Mouse (Mus musculus): ENCODE data around the gene Vmn1r83. TPM values are rescaled to one million over a fixed set of nuclear protein-coding genes. Genes with fewer than 3 reads are reported as not detected.

Vmn1r83 gene
- polyA plus RNA-seq (2016; fragmentation: Nextera tagmentation; extraction: Ambion mirVana) = not detected in 2 replicates

DNA sequence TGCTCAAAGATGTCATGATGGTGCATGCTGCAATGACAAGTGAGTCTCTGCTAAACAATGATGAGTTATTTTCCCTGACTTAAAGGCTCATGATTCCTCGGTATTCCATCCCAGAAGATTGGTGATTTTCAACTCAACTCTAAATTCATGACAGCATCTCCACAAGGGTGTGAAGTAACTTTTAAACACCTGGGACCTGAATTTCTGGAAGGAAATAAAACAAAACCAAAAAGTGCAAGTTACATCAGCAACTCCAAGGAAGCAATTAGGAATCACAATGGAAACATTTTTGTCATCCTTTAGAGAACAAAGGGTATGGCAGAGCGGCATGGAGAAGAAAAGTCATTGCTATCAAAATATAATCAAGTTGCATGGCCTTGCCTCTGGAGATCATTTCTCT lies at the start of gene Vmn1r83:
Gene Vmn1r83 (minus strand): TSS at position 101 of the 400 bp plus-strand sequence.
- 85% methylated on average over 2 of the region's 2 CpGs for WGBS
- no peaks in the 10 kb centered on the region for H3K27me3 ChIP-seq (ENCODE audit: poor library complexity, severe bottlenecking)
- DNase-seq (ENCODE audit: extremely low spot score, low spot score) = no peak
- no peaks in the 10 kb centered on the region for H3K4me1 ChIP-seq
- no peaks in the 10 kb centered on the region for H3K36me3 ChIP-seq (replicated peaks)
- peaks cover 31% of the 10 kb centered on the region for H3K9me3 ChIP-seq
- H3K27ac ChIP-seq = no peak within 1 kb of the TSS
- no peak within 1 kb of the TSS for H3K4me3 ChIP-seq

DNA sequence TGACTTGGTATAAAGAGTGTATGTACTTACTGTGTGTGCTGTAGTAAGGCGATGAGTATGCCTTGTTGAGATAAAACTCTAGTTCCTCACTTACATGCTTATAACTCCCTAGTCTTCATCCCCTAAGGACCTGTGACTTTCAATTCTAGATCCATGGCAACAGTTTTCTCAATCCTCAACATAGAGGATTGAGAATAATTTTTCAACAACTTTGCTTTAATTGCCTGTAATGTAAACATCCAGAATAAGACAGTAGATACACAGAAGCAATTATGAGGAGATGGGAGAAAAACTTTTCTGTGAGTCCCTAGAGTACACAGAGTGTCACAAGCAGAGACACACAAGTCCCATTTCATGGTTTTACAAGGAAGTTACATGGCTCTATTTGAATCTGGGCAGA lies 39.9 kb upstream of the Vmn1r83 start, which contains the start of gene Vmn1r84:
Gene Vmn1r84 (minus strand): TSS at position 101 of the 400 bp plus-strand sequence.
- H3K27ac ChIP-seq = no peak within 1 kb of the TSS
- WGBS = 61% methylated on average over 1 of the region's 1 CpGs
- no peak within 1 kb of the TSS for H3K4me3 ChIP-seq
- H3K4me1 ChIP-seq = no peaks in the 10 kb centered on the region
- no peak for DNase-seq (ENCODE audit: extremely low spot score, low spot score)
- peaks cover 23% of the 10 kb centered on the region for H3K9me3 ChIP-seq
- no peaks in the 10 kb centered on the region for H3K27me3 ChIP-seq (ENCODE audit: poor library complexity, severe bottlenecking)
- no peaks in the 10 kb centered on the region for H3K36me3 ChIP-seq (replicated peaks)

DNA sequence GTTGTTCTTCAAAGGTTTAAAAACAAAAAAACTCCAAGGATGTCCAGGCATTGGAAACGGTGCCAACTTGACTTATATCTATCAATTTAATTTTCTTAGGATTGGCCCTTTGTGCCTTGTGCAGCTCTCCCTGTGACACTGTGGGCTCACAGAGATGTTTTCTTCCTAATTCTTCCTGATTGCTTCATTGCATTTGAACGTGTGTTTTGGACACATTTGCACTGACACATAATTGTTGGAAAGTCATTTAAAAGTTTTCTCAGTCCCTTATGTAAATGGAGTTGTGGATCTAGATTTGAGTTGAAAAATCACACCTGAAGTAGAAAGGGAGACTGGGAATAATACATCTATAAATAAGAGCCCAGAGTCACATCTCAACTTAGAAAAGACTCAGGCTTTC lies 29.2 kb downstream of the Vmn1r83 start, which contains the start of gene Vmn1r82:
Gene Vmn1r82 (plus strand): TSS at position 301 of the 400 bp plus-strand sequence.
- no peaks in the 10 kb centered on the region for H3K4me1 ChIP-seq
- H3K9me3 ChIP-seq = peaks cover 45% of the 10 kb centered on the region
- no peaks in the 10 kb centered on the region for H3K27me3 ChIP-seq (ENCODE audit: poor library complexity, severe bottlenecking)
- WGBS = 69% methylated on average over 2 of the region's 2 CpGs
- no peak within 1 kb of the TSS for H3K4me3 ChIP-seq
- no peak within 1 kb of the TSS for H3K27ac ChIP-seq
- DNase-seq (ENCODE audit: extremely low spot score, low spot score) = no peak
- H3K36me3 ChIP-seq (replicated peaks) = no peaks in the 10 kb centered on the region

Small RNA genes lying within 50 kb of the gene (microRNA-seq; reads per million reads assigned to microRNA genes)
- gene Gm23521 = not detected

Other genes with a start within 250 kb of the Vmn1r83 start
- gene Vmn1r78, start 179.2 kb downstream of the Vmn1r83 start, polyA plus RNA-seq (2016; fragmentation: Nextera tagmentation; extraction: Ambion mirVana) = not detected in 2 replicates
- gene Vmn1r79, start 158.2 kb downstream of the Vmn1r83 start, polyA plus RNA-seq (2016; fragmentation: Nextera tagmentation; extraction: Ambion mirVana) = not detected in 2 replicates
- gene Vmn1r80, start 140.2 kb downstream of the Vmn1r83 start, polyA plus RNA-seq (2016; fragmentation: Nextera tagmentation; extraction: Ambion mirVana) = not detected in 2 replicates
- not detected in 2 replicates for gene Vmn1r81, start 61.2 kb downstream of the Vmn1r83 start, polyA plus RNA-seq (2016; fragmentation: Nextera tagmentation; extraction: Ambion mirVana)
- gene Vmn1r82, start 29.1 kb downstream of the Vmn1r83 start, polyA plus RNA-seq (2016; fragmentation: Nextera tagmentation; extraction: Ambion mirVana) = not detected in 2 replicates
- not detected in 2 replicates for gene Vmn1r84, start 39.8 kb upstream of the Vmn1r83 start, polyA plus RNA-seq (2016; fragmentation: Nextera tagmentation; extraction: Ambion mirVana)
- gene Zfp551, start 93.3 kb upstream of the Vmn1r83 start, polyA plus RNA-seq (2016; fragmentation: Nextera tagmentation; extraction: Ambion mirVana) = 3.0 and 3.1 TPM in 2 replicates
- 32.5 and 33.3 TPM in 2 replicates for gene Zfp606, start 148.8 kb upstream of the Vmn1r83 start, polyA plus RNA-seq (2016; fragmentation: Nextera tagmentation; extraction: Ambion mirVana)
- gene 2900092C05Rik, start 183.0 kb upstream of the Vmn1r83 start, polyA plus RNA-seq (2016; fragmentation: Nextera tagmentation; extraction: Ambion mirVana) = not detected in 2 replicates